Mouse (Mus musculus) kidney, embryonic 16.5 days (tissue): ENCODE data around the gene Tmem273. TPM values are rescaled to one million over a fixed set of nuclear protein-coding genes. Genes with fewer than 3 reads are reported as not detected.

Experiments
- ATAC-seq: fragments of 200-750 bp; cut with Nextera tagmentation; 2 replicates; pipeline ENCODE4 v1.8.0; 2017; ENCODE audit warnings: moderate TSS enrichment; ENCODE audit not compliant: low FRiP score, low TSS enrichment
- H3K27ac ChIP-seq: fragments of 300-500 bp; sonication (generic); 2 replicates; pipeline ENCODE4 v1.5.1; 2014; ENCODE audit warnings: low read length
- H3K27me3 ChIP-seq: fragments of 300-500 bp; sonication (generic); 2 replicates; pipeline ENCODE4 v1.6.1; 2014; ENCODE audit warnings: low read length, control low read depth, mixed read lengths; ENCODE audit not compliant: insufficient read depth
- H3K36me3 ChIP-seq: fragments of 300-500 bp; sonication (generic); 2 replicates; pipeline ENCODE4 v1.6.1; 2014; ENCODE audit warnings: low read length, control low read depth, mixed read lengths; ENCODE audit not compliant: insufficient read depth
- H3K4me1 ChIP-seq: fragments of 300-500 bp; sonication (generic); 2 replicates; pipeline ENCODE4 v1.6.1; 2014; ENCODE audit warnings: low read length, control low read depth, mixed read lengths; ENCODE audit not compliant: insufficient read depth
- H3K4me2 ChIP-seq: fragments of 300-500 bp; sonication (generic); replicated peaks from 2 replicates; pipeline ENCODE4 v1.6.1; 2014; ENCODE audit warnings: low read depth, low read length
- H3K4me3 ChIP-seq: fragments of 300-500 bp; sonication (generic); 2 replicates; pipeline ENCODE4 v1.5.1; 2014; ENCODE audit warnings: mild to moderate bottlenecking, low read length
- H3K9ac ChIP-seq: fragments of 300-500 bp; sonication (generic); replicated peaks from 2 replicates; pipeline ENCODE4 v1.6.1; 2014; ENCODE audit warnings: low read length
- H3K9me3 ChIP-seq: fragments of 300-500 bp; sonication (generic); 2 replicates; pipeline ENCODE4 v1.6.1; 2016; ENCODE audit warnings: low read length, control low read depth
- WGBS: fragments of 180-500 bp; shearing (Covaris S2); extraction: QIAGEN DNeasy Blood & Tissue Kit; methylation state at CpG from one replicate; pipeline ENCODE4 v1.1.7; 2014; 5-methylcytosine and 5-hydroxymethylcytosine counted together
- polyA plus RNA-seq: library from polyadenylated mRNA; unstranded; fragments of >200 nt; fragmentation: Nextera tagmentation; extraction: Ambion mirVana; gene quantifications from 2 replicates; pipeline ENCODE4 v1.2.1, GENCODE M21; 2015

Gene Tmem273
- polyA plus RNA-seq, 1 experiment from 2014 or later: 0.95 TPM

DNA sequence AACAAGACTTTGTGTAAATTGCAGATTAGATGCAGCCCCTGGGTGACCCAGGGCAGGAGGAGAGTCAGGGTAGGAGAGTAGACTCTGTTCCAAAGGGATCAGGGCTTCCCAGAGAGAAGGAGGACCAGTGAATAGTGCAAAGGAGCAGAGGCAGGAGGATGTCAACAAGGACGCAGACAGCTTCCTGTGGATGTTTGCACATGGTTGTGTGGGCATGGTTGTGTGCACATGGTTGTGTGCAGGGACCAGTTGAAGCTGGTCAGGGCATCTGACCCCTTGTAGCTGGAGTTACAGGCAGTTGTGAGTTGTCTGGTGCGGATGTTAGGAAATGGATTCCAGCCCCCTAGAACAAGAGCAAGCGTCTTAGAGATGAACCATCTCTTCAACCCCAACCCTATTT, 12.3 kb upstream of the Tmem273 start:
- no peak for ATAC-seq
- no peak overlapping the region for H3K4me2 ChIP-seq
- H3K9me3 ChIP-seq: no peaks in the 10 kb centered on the region
- H3K9ac ChIP-seq: no peak overlapping the region
- H3K4me1 ChIP-seq: no peaks in the 10 kb centered on the region
- WGBS: 86% methylated on average over 3 of the region's 3 CpGs
- H3K4me3 ChIP-seq: no peak overlapping the region
- H3K27me3 ChIP-seq: no peaks in the 10 kb centered on the region
- no peaks in the 10 kb centered on the region for H3K36me3 ChIP-seq
- H3K27ac ChIP-seq: no peak overlapping the region

DNA sequence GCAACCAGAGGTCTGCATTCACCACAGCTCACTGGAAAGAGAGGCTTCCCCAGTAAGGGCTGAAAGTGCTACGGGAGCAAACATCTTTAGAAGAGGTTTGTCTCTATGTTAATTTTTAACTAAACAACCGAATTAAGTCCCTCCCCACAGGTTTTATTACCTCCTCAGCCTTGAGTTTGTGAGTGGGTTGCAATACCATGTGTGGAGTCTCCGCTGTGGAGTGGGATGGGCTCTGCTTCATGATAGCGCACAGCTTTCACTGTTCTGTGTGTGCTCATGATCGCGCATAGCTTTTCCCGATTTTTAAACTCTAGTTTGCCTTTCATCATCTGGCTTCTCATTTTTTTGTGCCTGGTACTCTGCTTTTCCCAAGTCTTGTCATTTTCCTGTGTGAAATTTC, 9.7 kb upstream of the Tmem273 start:
- Histone ChIP-seq H3K36me3 (no peaks in the 10 kb centered on the region), H3K4me3 (no peak overlapping the region), H3K27ac (no peak overlapping the region), H3K27me3 (no peaks in the 10 kb centered on the region), H3K9me3 (no peaks in the 10 kb centered on the region), H3K4me2 (no peak overlapping the region), H3K9ac (no peak overlapping the region), H3K4me1 (no peaks in the 10 kb centered on the region)
- no peak for ATAC-seq
- 78% methylated on average over 7 of the region's 7 CpGs for WGBS

DNA sequence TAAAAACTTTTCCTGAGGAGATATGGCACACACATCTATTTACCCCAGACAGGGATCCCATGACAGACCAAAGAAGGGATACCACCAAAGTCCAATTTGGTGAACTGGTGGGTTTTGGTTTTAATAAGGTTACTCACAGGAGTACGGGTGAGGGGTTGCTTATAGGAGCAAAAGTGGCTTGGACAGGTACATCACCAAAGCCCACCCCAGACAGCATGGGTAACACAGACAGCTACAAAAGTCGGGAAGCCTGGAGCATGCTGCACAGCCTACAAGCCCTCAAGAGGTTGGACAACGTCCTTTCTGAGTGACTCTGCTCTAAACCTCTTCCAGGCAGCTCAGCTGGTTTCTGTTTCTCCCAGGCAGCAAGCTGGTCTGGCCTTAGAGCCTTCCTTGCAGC, 7.4 kb upstream of the Tmem273 start:
- Histone ChIP-seq H3K4me2 (no peak overlapping the region), H3K9me3 (no peaks in the 10 kb centered on the region), H3K9ac (no peak overlapping the region), H3K4me1 (no peaks in the 10 kb centered on the region), H3K27ac (no peak overlapping the region), H3K36me3 (no peaks in the 10 kb centered on the region), H3K27me3 (no peaks in the 10 kb centered on the region), H3K4me3 (no peak overlapping the region)
- ATAC-seq: no peak
- WGBS: 85% methylated on average over 3 of the region's 3 CpGs

- no peak; the same call in 1 of the 2 replicates for ATAC-seq
- Histone ChIP-seq H3K9ac (no peak overlapping the region), H3K27me3 (no peaks in the 10 kb centered on the region), H3K9me3 (no peaks in the 10 kb centered on the region), H3K4me1 (0 out of 2 replicates have a peak, but pooled peaks cover 4% of the 10 kb centered on the region), H3K4me3 (no peak overlapping the region), H3K36me3 (no peaks in the 10 kb centered on the region), H3K4me2 (no peak overlapping the region), H3K27ac (no peak overlapping the region)
- WGBS: 85% methylated on average over 4 of the region's 4 CpGs
Observed at GRCm38 (mm10) chr14:32782866-32783265, 2.9 kb upstream of the Tmem273 start.

DNA sequence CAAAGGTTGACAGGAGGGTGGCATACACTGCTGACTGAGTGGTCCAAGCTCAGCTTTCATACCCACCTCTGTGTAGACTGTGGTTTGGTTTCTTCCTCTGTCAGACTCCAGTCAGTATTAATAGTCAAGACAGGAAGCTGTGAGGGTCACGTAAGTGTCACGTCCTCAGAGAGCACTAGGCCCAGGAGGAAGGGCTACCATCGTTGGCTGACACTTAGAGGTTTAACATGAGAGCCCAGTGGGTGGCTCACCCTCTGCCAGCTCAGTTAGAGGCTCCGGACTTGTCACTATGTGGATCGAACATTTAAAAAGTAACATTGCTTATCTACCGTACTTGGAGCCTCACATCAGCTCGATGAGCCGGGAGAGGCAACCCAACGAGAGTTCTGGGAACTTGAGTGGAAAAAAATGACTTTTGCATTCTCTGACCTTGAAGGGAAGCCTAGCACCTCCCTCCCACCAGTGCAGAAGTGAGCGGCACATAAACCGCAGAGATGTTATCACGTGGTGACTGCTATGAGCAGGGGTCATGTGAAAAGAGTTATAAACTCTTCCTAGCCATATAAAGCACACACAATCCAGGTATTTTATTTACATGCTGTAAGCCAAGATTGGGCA, 1.5 kb upstream of the Tmem273 start:
- WGBS: 62% methylated on average over 12 of the region's 12 CpGs
- Histone ChIP-seq H3K36me3 (no peaks in the 10 kb centered on the region), H3K9ac (no peak overlapping the region), H3K27ac (no peak overlapping the region), H3K4me2 (no peak overlapping the region), H3K4me1 (0 out of 2 replicates have a peak, but pooled peaks cover 4% of the 10 kb centered on the region), H3K27me3 (no peaks in the 10 kb centered on the region), H3K9me3 (no peaks in the 10 kb centered on the region), H3K4me3 (no peak overlapping the region)
- no peak for ATAC-seq

- 58% methylated on average over 4 of the region's 4 CpGs for WGBS
Observed at GRCm38 (mm10) chr14:32784748-32785134, 1.0 kb upstream of the Tmem273 start.

DNA sequence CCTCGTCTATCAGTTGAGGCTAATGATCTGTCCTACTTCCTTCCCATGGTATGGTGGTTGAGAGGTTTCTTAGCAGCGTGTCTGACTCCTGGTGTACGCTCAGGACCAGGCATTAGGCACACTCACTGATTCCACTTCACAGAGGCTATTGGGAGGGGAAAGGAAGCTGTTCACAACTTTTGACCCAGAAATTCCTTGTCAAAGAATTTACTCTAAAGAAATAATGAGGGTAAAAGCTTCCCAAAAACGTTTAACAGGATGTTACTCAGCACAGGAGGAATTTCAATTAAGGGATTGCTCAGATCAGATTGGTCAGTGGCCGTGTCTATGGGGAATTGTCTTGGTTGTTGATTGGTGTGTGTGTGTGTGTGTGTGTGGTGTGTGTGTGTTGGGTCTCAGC, 1.9 kb downstream of the Tmem273 start:
- Histone ChIP-seq H3K27me3 (no peaks in the 10 kb centered on the region), H3K27ac (no peak overlapping the region), H3K9ac (no peak overlapping the region), H3K4me3 (no peak overlapping the region), H3K9me3 (no peaks in the 10 kb centered on the region), H3K4me1 (0 out of 2 replicates have a peak, but pooled peaks cover 4% of the 10 kb centered on the region), H3K36me3 (no peaks in the 10 kb centered on the region), H3K4me2 (no peak overlapping the region)
- 60% methylated on average over 5 of the region's 5 CpGs for WGBS
- no peak for ATAC-seq

More at GRCm38 (mm10) chr14:32784748-32785134, 1.0 kb upstream of the Tmem273 start:
- no peak for ATAC-seq
- H3K9me3 ChIP-seq: no peaks in the 10 kb centered on the region
- no peaks in the 10 kb centered on the region for H3K36me3 ChIP-seq
- no peak overlapping the region for H3K4me3 ChIP-seq
- no peaks in the 10 kb centered on the region for H3K27me3 ChIP-seq
- H3K9ac ChIP-seq: no peak overlapping the region
- no peak overlapping the region for H3K27ac ChIP-seq
- H3K4me2 ChIP-seq: no peak overlapping the region
- H3K4me1 ChIP-seq: 0 out of 2 replicates have a peak, but pooled peaks cover 4% of the 10 kb centered on the region

DNA sequence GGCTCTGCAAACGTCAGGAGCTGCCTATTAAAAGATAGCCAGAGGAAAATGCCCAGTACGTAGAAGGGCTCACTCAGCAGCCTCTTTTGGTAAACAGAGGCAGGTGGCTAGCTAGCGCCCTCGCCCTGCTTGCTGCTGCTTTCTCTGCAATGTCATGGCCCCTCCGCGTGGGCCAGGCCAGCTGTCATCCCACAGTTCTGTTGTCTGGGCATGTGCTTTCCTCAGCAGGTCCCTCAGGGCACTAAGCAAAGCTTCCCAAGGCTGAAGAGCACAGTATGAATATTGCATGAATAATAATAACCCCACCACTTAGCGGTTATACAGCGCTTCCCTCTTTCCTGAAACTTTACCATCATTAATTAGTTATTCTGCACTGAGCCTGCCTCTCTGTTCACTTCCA, 10.6 kb downstream of the Tmem273 start:
- Histone ChIP-seq H3K27me3 (no peaks in the 10 kb centered on the region), H3K36me3 (no peaks in the 10 kb centered on the region), H3K9me3 (no peaks in the 10 kb centered on the region), H3K9ac (no peak overlapping the region), H3K27ac (no peak overlapping the region), H3K4me3 (no peak overlapping the region), H3K4me2 (no peak overlapping the region), H3K4me1 (no peaks in the 10 kb centered on the region)
- WGBS: 74% methylated on average over 8 of the region's 8 CpGs
- no peak for ATAC-seq

DNA sequence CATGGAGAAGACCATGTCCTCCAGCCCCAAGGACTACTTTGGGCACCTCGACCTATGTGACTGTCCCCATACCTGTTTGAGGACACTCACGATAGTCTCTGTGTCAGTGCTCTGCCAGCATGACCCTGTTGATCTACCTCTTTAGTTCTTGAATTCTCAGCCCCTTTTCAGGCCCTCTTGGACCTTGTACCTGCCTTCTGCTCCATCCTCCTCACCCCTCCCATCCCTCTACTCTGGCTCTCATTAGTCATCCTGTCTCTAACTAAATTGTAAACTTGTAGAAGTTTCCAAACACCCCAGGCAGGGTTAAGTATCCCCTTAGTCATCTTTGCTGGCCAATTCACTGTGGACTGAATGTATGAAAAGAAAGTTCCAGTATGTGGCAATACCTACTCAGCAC, 12.0 kb downstream of the Tmem273 start:
- 90% methylated on average over 2 of the region's 2 CpGs for WGBS
- Histone ChIP-seq H3K9me3 (no peaks in the 10 kb centered on the region), H3K4me2 (no peak overlapping the region), H3K27me3 (no peaks in the 10 kb centered on the region), H3K9ac (no peak overlapping the region), H3K27ac (no peak overlapping the region), H3K4me3 (no peak overlapping the region), H3K36me3 (no peaks in the 10 kb centered on the region), H3K4me1 (no peaks in the 10 kb centered on the region)
- no peak for ATAC-seq

GRCm38 (mm10) chr14:32798355-32798754, 12.6 kb downstream of the Tmem273 start:
- WGBS: 86% methylated on average over 4 of the region's 4 CpGs
- H3K9ac ChIP-seq: no peak overlapping the region

More at GRCm38 (mm10) chr14:32798355-32798754, 12.6 kb downstream of the Tmem273 start:
- H3K27me3 ChIP-seq: no peaks in the 10 kb centered on the region
- ATAC-seq: no peak
- H3K4me3 ChIP-seq: no peak overlapping the region
- no peaks in the 10 kb centered on the region for H3K9me3 ChIP-seq
- H3K4me2 ChIP-seq: no peak overlapping the region
- H3K4me1 ChIP-seq: no peaks in the 10 kb centered on the region
- H3K36me3 ChIP-seq: no peaks in the 10 kb centered on the region
- no peak overlapping the region for H3K27ac ChIP-seq
